Mouse (Mus musculus): ENCODE measurements around the gene BC048562. TPM values are rescaled to one million over a fixed set of nuclear protein-coding genes. Genes with fewer than 3 reads are reported as not detected.

The BC048562 gene
- total RNA-seq, 2 experiments from 2014 or later: not detected

DNA sequence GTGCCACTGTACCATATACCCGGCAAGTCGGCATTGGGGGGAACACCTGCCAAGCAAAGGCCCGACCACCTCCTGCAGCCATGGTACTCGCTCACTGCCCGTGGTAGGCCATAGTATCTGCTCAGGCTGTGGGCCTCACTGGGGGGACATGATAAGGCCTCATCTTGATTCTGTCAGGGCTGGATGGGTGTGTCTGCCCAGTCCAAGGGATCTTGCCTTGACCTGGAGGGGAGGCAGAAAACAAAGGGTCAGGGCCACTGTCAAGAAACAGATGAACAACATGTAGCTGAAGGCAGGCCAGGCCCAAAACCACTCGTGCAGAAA is 14.8 kb downstream of the BC048562 start:
- no peak for DNase-seq

DNA sequence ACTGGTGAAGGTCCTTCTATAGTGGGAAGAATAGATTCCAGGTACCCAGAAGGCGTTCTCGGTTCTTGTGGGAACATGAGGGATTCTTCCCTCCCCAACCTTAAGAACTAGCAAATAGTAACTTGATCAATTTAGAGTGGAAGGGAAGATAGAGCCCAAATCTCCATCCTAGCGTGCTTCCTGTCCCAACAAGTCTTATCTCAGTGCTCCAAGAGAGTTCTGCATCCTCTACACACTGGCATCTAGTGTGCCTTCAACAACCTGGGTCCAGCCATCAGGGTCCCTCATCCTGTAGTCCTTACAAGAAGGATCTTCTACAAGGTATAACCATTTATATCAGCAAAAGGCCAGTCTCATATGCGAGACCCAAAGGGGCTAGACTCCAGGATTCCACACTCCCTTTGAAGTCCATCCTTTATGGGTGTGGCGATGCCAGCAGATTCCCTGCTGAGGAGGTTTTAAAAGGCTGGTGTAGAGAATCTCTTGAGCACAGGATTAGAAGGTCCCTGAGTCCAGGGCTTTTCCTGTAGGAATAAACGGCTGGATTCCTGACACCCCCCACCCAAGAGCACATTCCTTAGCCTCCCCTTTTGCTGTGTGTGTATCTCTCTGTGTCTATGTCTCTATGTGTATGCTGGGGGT is 15.4 kb downstream of the BC048562 start:
- no peak for DNase-seq

DNA sequence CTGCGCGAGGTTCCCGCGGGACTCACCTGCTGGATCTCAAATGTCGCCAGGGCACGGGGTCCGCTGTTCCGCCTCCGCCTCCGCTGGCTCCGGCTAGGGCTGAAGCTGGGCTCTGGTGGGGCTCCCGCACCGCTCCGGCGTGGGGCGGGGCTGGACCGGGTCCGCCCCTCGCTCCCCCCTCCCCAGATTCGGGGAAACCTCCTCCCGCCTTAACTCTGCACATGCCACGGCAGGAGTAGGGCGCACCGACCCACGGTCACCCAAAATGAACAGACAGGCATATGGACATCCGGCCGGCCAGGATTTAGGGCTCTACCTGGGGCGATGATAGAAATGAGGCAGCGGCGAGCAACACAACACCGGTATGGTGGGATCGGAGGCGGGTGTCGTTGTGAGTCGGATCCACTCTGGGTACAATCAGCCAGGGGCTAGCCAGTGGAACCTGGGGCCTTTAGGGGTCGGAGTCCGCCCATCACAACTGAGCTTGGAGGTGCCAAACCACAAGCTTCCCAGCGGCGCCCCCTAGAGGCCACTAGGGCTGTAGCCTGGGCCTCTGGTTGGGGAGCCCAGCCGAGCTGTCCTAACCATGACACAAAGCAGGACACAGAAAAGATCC is 16.1 kb downstream of the BC048562 start:
- peak; percentile 93 for DNase-seq

DNA sequence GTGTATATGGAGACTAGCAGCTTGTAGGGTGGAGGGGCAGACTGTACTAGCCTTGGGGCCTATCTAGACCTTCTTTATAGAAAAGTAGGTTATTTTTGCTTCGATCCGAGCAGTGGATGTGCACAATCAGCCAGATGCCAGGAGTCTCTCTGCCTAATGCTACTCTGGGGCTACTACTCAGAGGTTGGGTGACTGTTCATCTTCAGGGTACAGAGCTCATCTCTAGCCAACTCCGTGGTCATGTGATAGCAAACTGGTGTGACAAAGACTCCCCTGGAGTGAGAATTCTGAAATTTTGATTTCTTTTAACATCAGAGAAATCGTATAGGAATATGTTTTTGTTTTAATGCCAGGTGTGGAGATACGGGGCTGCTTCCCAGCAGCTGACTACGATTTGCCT is 16.6 kb downstream of the BC048562 start:
- DNase-seq: no peak

DNA sequence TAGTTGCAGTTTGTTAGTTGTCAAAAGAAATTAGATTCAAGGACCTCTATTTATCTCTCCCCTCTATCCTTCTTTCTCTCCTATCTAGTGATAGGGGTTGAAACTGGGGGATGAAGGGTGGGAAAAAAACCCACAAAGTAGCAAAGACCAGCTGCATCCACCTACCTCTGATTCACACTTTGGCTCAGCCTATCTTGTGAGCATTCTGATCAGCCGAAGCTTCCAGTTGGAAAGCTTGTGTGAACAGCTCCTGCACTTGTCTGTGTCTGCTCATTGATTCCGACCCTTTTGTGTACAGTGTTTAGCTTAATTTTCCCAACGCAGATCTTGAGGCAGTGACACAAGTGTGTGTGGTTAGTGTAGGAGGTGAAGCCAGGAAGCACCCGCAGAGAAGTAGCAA is 17.2 kb downstream of the BC048562 start:
- DNase-seq: no peak

DNA sequence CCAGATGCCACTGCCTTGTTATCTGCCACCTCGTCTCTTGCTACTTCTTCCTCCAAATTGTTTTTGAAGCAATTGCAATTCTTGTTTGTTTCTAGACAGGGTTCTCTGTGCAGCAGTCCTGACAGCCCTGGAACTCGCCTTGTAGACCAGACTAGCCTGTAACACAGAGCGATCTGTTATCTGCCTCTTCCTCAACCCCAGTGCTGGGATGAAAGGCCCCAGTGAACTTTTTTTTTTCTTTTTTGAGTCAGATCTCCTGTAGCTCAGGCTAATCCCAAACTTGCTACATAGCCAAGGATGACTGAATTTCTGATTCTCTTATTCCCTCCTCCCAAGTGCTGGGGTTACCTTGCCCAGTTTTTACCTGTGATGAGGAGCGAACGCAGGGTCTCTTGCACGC is 18.1 kb downstream of the BC048562 start:
- DNase-seq: no peak

DNA sequence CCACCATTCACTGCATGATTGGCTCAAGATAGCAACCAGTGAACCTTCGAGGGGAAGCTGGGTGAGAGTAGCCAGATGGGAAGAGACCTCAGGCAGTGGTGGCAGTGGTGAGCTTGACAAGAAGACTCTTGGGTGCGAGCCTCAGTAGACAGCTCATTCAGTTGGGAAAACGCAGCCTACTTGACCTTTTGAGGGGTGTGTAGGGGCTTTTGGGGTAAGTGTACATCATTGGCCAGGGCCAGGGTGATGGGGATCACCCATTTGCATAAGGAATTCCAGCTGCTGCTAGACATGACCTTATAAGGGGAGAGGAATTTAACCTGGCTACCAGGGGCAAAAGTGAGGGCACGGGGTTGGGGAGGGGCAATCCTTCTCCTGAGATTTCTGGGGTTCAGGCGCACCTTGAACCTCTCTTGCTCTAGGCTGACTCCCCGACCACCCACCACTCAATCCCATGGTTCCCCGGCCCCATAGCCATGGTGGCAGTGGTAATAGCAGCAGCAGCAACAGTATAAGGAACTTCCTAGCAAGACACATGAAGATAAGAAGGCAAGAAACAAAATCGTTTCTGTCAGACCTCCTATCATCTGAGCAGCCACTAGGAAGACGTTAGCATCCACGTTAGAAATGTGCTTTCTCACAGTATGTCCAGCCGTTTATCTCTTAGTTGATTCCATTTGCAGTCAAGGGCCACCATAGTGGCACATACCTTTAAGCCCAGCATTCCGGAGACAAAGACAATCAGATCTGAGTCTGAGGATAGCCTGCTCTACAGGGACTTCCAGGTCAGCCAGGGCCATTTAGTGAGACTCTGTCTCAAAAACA is 19.7 kb downstream of the BC048562 start:
- DNase-seq: no peak

DNA sequence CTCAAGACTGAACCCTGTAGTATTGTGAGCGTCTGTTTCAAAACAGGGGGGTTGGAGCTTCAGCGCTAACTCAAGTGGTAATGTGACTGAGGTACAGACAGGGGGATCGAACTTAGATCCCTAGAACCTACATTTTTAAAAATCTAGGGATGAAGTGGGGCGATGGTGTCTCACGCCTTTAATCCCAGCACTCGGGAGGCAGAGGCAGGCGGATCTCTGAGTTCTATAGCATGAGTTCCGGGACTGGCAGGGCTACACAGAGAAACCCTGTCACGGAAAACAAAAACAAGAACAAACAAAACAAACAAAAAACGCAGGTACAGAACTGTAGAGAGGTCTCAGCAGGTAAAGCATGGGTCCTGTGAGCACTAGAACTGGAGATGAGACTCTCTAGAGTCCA is 20.7 kb downstream of the BC048562 start:
- DNase-seq: no peak

DNA sequence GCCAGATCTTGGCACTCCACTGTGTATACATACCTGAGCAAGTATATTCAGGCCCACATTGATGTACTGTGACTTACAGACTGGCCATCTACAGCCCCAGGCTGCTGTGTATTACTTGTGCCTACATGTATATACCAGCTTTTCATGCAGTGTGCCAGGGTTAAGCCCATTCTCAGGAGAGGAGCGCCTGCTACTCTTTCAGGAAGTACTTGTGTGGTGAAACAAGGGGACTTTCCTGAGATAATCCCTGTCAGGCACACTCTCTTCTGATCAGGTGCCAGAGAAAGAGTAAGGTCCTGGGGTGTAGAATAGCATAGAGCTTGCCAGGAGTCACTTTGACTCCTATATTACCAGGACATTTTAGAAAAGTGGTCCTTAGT is 23.6 kb downstream of the BC048562 start:
- no peak for DNase-seq

DNA sequence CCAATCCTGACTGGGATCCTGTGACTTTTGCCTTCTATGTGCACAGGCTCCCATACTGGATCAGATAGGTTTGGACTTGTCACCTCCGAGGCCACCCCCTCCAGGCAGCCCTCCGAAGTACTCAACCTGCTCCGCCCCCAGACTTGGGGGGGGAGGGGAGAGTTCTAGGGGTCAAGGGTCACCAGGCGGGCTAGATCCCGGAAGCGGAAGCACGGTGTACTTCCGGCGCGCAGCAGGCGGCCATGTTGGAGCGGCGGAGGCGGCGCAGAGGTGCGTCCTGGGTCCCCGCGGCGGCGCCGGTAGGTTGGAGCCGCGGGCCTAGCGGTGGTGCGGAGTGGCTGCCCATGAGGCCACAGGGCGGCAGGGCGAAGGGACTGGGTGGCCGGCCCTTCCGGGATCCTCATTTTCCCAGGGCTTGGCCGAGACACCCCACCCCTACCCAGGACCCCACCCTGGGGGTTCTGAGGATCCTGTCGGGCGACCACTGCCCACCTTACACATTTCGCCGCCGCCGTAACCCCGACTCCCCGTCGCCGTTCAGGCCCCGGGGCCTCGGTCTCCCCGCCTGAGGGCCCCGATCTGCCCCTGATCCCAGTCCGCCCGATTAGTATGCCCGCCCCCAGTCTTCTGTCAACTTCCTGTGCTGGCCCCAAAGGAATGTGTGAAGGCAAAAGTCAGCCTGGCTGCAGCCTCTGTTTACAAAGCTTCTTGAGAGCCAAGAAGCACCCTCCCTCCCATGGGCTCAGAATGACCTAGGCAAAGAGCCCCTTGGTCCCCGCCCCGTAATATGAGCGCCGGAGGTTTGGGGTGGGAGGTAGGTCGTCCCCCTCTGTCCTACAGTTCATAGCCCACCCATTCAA is 24.3 kb downstream of the BC048562 start, which contains the start of gene Ccdc71:
Gene Ccdc71 (plus strand): TSS at position 209 of the 860 bp plus-strand sequence.
- peak; percentile 91 for DNase-seq

DNA sequence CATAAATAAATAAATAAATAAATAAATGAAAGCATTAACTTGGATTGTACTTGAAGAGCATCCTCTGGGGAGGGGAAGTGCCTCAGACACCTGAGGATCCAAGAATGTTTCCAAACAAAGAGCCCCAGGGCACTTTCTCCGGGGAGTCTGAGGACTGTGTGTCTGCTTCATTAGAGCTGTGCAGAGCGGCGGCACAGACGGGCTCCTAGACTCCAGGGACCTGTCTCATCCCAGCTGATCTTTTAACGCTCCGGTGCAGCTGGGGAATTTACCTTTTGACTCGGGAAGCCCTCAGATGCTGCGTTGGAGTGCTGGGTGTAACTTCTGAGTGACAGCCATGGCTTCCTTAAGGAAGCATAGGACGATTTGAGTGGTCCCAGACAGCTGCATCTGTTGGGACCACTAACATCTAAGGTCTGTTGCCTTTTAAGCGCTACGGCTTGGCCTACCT is 24.9 kb downstream of the BC048562 start, which contains the start of gene Klhdc8b:
Gene Klhdc8b (minus strand): TSS at position 401 of the 451 bp plus-strand sequence.
- DNase-seq: peak; percentile 32

DNA sequence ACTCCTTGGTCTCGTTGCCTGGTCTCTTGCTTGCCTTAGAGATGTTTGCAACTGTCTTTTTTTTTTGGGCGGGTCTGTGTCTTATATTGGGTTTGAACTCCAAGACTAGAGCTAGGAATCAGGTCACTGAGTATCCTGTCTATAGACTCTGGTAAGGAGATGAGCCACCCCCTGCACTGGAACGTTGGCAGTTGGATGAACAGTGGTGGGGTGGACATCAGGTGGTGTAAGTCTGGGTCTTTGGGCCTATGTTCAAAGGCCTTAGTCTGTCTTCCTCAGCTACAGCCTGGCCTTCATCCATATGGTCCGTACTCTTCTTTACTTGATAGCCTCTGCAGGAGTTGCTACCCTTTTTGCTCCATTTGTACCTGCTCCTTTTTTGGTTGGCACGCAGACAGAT is 25.4 kb downstream of the BC048562 start:
- no peak for DNase-seq

DNA sequence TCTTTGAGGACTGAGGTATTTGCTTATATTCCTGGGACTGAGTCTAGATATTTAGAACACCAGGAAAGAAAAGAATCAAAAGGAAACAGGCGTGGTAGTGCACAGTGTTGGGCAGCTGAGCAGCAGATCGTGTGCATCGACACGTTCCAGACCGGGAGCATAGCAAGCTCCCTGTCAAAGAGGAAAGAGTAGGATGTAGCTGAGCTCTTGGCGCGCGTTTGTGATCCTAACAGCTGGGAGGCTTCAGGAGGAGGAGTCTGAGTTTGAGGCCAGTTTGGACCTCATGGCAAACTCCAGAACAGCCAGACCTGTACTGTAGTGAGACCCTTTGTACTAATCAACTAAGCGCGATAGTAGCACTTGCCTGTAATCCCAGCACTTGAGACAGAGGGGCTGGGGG is 25.9 kb downstream of the BC048562 start:
- peak; percentile 30 for DNase-seq

DNA sequence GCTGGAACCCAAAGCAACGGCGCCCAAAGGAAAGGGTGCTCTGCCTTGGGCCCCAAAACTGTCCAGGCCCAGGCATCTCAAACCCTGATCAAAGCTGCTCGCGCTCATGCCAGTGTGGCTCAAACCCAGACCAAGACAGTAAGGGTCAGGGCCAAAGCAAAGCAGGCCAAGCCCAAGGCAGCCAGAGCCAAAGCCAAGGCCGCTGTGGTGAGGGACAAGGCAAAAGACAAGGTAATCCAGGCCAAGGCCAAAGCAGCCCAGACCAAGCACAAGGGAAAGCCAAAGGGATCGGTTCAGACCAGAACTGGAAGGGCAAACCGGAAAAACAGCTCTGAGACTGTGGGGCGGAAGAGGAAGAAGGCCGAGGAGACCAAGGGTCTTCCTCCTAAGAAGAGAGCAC is 27.4 kb downstream of the BC048562 start:
- DNase-seq: peak; percentile 47

DNA sequence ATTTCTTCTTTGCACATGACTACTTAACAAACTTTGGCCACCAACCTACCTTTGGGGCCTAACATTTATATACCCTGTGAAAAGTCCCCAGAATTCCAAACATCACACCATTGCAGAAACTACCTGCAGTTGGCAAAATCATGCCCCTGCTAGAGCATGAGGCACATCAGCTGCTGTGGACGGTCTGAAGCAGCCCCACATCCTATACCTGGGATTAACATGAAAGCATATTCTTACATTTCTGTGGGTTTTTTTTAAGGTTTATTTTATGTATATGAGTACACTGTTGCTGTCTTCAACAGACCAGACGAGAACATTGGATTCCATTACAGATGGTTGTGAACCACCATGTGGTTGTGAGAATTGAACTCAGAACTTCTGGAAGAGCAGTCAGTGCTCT is 29.9 kb downstream of the BC048562 start:
- no peak for DNase-seq

DNA sequence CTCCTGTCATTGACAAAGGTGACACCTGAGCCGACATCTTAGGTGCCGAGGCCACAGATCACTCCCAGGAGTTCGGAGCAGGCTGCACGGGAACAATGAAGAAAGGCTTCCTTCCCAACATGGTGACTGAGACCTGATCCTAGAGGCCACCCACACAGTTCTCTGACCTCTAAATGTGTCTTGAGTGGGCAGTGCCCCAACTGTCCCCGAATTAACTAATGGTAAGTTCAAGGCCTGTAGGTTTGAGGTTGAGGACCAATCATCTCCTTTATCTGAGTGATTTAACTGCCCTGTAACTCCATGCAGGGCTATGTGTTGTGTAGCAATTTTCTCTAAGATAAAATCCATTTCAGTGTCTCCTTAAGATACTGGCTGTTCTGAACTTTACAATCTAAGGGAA is 33.1 kb downstream of the BC048562 start:
- DNase-seq: no peak

DNA sequence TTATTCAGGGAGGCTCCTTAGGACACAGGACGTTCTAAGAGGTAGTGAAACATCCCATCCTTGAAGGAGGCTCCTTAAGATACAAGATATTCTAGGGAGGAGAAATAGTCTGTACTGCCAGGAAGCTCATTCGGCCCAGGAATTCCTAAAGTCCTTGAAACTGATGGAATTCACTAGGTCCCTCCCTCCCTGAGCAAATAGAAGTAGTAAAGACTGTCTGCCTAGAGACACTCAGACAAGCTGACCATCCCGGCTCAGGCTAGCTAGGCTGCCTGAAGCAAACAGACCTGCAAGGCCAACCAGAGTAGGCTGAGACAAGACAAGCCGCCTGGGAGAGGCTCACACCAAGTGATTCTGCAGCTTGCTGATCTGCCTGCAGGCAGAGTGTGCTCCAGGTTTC is 33.6 kb downstream of the BC048562 start:
- DNase-seq: no peak

DNA sequence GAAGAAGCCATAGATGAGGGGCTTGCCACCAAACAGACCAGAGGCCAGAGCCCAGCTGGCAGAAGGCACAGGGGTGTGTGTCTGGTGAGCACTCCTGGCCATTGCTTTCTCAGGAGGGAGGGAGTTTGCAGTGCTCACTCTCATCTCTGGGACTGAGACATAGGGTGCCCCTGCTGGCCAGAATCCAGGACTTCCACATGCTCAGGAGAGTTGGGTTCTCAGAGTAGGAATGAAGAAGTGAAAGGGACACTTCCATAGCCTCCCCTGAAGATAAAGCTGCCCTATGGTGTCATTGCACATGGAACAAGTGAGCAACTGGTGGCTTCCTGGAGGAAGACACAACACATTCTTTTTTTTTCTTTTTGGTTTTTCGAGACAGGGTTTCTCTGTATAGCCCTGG is 38.2 kb downstream of the BC048562 start:
- no peak for DNase-seq

DNA sequence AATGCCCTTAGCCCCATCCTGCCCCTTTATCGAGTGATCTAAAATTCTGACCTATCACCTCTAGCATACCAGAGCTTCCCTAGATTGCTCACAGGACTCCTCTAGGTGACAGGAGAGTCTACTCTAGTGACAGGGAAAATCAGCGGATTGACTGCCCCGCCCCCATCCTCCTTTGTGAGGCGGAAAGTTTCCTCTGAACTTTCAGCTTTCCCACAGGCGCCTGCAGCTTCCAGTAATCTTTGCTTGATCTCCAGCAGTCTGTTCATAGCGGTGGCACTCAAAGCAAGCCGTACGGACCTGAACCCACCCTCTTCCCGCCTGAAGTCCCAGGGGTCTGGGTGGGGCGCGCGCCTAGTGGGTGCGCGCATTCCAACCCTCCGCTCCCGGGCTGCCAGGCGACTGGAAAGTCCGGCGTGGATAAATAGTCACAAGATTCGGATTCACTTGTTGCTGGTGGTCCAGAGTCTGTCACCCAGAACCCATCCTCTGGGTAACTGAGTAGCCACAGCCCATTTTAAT is 42.4 kb downstream of the BC048562 start:
- peak; percentile 88 for DNase-seq

DNA sequence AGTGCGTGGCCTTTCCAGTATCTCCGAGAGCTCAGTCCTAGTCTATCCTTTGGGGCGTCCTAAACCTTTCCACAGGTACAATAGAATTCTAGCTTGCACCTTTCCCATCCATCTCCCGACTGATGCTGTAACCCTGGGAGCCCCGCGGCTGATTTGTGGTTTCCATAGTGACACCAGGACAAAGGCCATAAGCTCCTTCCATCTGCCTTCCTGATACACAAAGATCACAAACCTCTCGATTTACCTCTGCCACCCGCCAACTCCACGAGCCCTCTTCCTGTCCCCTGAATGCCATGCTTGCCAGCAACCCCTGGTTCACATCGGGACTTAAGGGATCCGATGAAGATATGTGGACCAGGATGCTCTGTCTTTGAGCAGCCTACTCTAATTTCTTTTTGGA is 43.0 kb downstream of the BC048562 start:
- peak; percentile 29 for DNase-seq

DNA sequence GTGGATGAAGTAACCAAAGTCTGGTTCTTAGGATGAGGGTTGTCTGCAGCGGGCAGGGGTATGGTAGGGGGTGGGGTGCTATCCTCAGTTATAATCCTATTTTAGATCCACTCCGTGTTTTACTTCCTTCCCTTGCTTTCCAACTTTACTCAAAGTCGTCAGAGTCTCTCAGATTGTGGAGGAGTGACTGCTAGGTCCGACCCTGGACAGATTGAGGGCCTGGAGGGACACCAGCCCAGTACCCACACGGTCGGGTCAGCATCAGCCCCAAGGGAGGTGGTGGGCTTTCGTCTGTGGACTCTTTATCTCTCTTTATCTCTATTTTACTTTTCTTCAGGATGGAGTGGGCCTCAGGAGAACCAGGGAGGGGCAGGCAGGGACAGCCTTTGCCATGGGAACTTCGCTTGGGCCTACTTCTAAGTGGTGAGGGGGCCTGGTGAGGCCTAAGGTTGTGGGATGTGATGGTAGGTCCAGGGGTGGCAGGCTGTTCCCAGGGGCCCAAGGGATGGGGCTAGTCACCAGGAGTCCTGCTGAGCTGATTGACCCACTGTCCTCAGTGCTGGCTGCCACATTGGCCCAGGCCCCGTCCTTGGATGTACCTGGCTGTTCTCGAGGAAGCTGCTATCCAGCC is 43.6 kb downstream of the BC048562 start, which contains the start of gene Lamb2:
Gene Lamb2 (plus strand): TSS at position 16 of the 631 bp plus-strand sequence.
- DNase-seq: peak; percentile 57
